Mouse (Mus musculus) common myeloid progenitor, adult 5-6 weeks (primary cell): Measurements from ENCODE around the gene Olfr212. TPM values are rescaled to one million over a fixed set of nuclear protein-coding genes. Genes with fewer than 3 reads are reported as not detected.
A peak's percentile ranks its signal among the peaks of the same experiment; 100 is the strongest.
"Not testable (repeated sequence)": the region's sequence is repeated elsewhere in the genome, so short reads cannot be mapped to it uniquely, and the experiment has no call there.

Experiments used
- ATAC-seq: replicated peaks from 2 replicates; pipeline ENCODE4 v1.8.0; 2016; ENCODE audit warnings: low read depth, mild to moderate bottlenecking, moderate TSS enrichment, inconsistent platforms; ENCODE audit not compliant: poor library complexity, severe bottlenecking
- total RNA-seq: library from RNA; stranded (forward); fragments of 200-1000, 187-1606 nt; gene quantifications from 2 replicates; pipeline ENCODE4 v1.2.3, GENCODE M21; 2017

The Olfr212 gene
- total RNA-seq = not detected in 2 replicates

- ATAC-seq = peak; percentile 47; the same call in 1 of the 2 replicates
These were observed at the start of gene Olfr212 for GRCm38 (mm10) chr6:116506302-116507003. TSS of gene Olfr212 (plus strand) at chr6:116506516.

GRCm38 (mm10) chr6:116458728-116459127 lies 47.6 kb upstream of the Olfr212 start:
- ATAC-seq = peak; percentile 24

- ATAC-seq = no peak; the same call in 1 of the 2 replicates
These were observed 47.1 kb upstream of the Olfr212 start for GRCm38 (mm10) chr6:116459232-116459631.

GRCm38 (mm10) chr6:116460544-116461283 lies 45.6 kb upstream of the Olfr212 start, which contains the start of gene Alox5:
TSS of gene Alox5 (minus strand) at chr6:116461178.
- ATAC-seq = peak; percentile 40

GRCm38 (mm10) chr6:116468081-116468480 lies 38.2 kb upstream of the Olfr212 start:
- peak; percentile 89 for ATAC-seq

- ATAC-seq = no peak
These were observed 21.2 kb upstream of the Olfr212 start for GRCm38 (mm10) chr6:116485081-116485480.

- peak; percentile 93 for ATAC-seq
These were observed 19.5 kb upstream of the Olfr212 start for GRCm38 (mm10) chr6:116486833-116487232.

GRCm38 (mm10) chr6:116488791-116489190 lies 17.5 kb upstream of the Olfr212 start, which contains the start of gene Olfr211:
TSS of gene Olfr211 (plus strand) at chr6:116489091.
- no peak for ATAC-seq

- no peak for ATAC-seq
These were observed 12.6 kb upstream of the Olfr212 start for GRCm38 (mm10) chr6:116493742-116494141.

- ATAC-seq = no peak
These were observed 10.4 kb upstream of the Olfr212 start for GRCm38 (mm10) chr6:116495960-116496359.

GRCm38 (mm10) chr6:116514832-116515231 lies 8.5 kb downstream of the Olfr212 start:
- ATAC-seq = no peak

GRCm38 (mm10) chr6:116538156-116538555 lies 31.8 kb downstream of the Olfr212 start, which contains the start of gene Olfr213:
TSS of gene Olfr213 (plus strand) at chr6:116538456.
- ATAC-seq = no peak

- ATAC-seq = peak; percentile 63
These were observed 36.2 kb downstream of the Olfr212 start for GRCm38 (mm10) chr6:116542500-116542899.

GRCm38 (mm10) chr6:116550841-116551240 lies 44.5 kb downstream of the Olfr212 start, which contains the start of gene Gm5580:
TSS of gene Gm5580 (plus strand) at chr6:116551141.
- ATAC-seq = not testable (repeated sequence)

GRCm38 (mm10) chr6:116553935-116554334 lies 47.6 kb downstream of the Olfr212 start, which contains the start of gene Olfr214:
TSS of gene Olfr214 (plus strand) at chr6:116554235.
- ATAC-seq = no peak

- no peak for ATAC-seq
These were observed 48.6 kb downstream of the Olfr212 start for GRCm38 (mm10) chr6:116554952-116555351.

Other genes with a start within 250 kb of the Olfr212 start
- gene Zfand4, start 242.3 kb upstream of the Olfr212 start, total RNA-seq = 18.5 and 25.0 TPM in 2 replicates
- gene March8, start 168.5 kb upstream of the Olfr212 start, total RNA-seq = 20.6 and 24.8 TPM in 2 replicates
- gene Alox5, start 45.3 kb upstream of the Olfr212 start, total RNA-seq = 6.3 TPM in 2 replicates
- not detected in 2 replicates for gene Olfr211, start 17.4 kb upstream of the Olfr212 start, total RNA-seq
- not detected in 2 replicates for gene Olfr213, start 31.9 kb downstream of the Olfr212 start, total RNA-seq
- gene Gm5580, start 44.6 kb downstream of the Olfr212 start, total RNA-seq = 0.92 and 1.2 TPM in 2 replicates
- not detected in 2 replicates for gene Olfr214, start 47.7 kb downstream of the Olfr212 start, total RNA-seq
- not detected in 2 replicates for gene Olfr215, start 77.7 kb downstream of the Olfr212 start, total RNA-seq
- 79.8 and 85.1 TPM in 2 replicates for gene Zfp422, start 122.5 kb downstream of the Olfr212 start, total RNA-seq
- 0.63 and 1.6 TPM in 2 replicates for gene Depp1, start 144.1 kb downstream of the Olfr212 start, total RNA-seq
- gene Rassf4, start 167.4 kb downstream of the Olfr212 start, total RNA-seq = 15.0 and 17.4 TPM in 2 replicates
- 0.05 TPM in 2 replicates for gene Tmem72, start 210.4 kb downstream of the Olfr212 start, total RNA-seq